Mouse (Mus musculus): ENCODE measurements around the gene Atp6v1g3.

The Atp6v1g3 gene

GRCm38 (mm10) chr1:138273438-138273837 is at the start of gene Atp6v1g3:
TSS of gene Atp6v1g3 (plus strand) at chr1:138273738.
- no peak for DNase-seq

- no peak for DNase-seq
These were observed 40.5 kb upstream of the Atp6v1g3 start for GRCm38 (mm10) chr1:138233051-138233450.

GRCm38 (mm10) chr1:138237252-138237651 is 36.3 kb upstream of the Atp6v1g3 start:
- no peak for DNase-seq

- DNase-seq: peak; percentile 47
These were observed 29.6 kb upstream of the Atp6v1g3 start for GRCm38 (mm10) chr1:138243947-138244346.

GRCm38 (mm10) chr1:138244485-138244884 is 29.1 kb upstream of the Atp6v1g3 start:
- peak; percentile 45 for DNase-seq

GRCm38 (mm10) chr1:138245103-138245502 is 28.4 kb upstream of the Atp6v1g3 start:
- no peak for DNase-seq

GRCm38 (mm10) chr1:138245533-138245932 is 28.0 kb upstream of the Atp6v1g3 start:
- DNase-seq: no peak

- no peak for DNase-seq
These were observed 26.9 kb upstream of the Atp6v1g3 start for GRCm38 (mm10) chr1:138246438-138247164.

GRCm38 (mm10) chr1:138247699-138248483 is 25.6 kb upstream of the Atp6v1g3 start:
- peak; percentile 58 for DNase-seq

- peak; percentile 18 for DNase-seq
These were observed 24.8 kb upstream of the Atp6v1g3 start for GRCm38 (mm10) chr1:138248770-138249169.

- no peak for DNase-seq
These were observed 22.6 kb upstream of the Atp6v1g3 start for GRCm38 (mm10) chr1:138250951-138251350.

GRCm38 (mm10) chr1:138256172-138256789 is 17.3 kb upstream of the Atp6v1g3 start:
- no peak for DNase-seq

GRCm38 (mm10) chr1:138258758-138259157 is 14.8 kb upstream of the Atp6v1g3 start:
- DNase-seq: no peak

- peak; percentile 33 for DNase-seq
These were observed 12.0 kb upstream of the Atp6v1g3 start for GRCm38 (mm10) chr1:138261520-138261919.

- no peak for DNase-seq
These were observed 11.1 kb upstream of the Atp6v1g3 start for GRCm38 (mm10) chr1:138262408-138262807.

GRCm38 (mm10) chr1:138267465-138268055 is 6.0 kb upstream of the Atp6v1g3 start:
- DNase-seq: no peak

- DNase-seq: no peak
These were observed 1.4 kb downstream of the Atp6v1g3 start for GRCm38 (mm10) chr1:138274930-138275329.

GRCm38 (mm10) chr1:138275859-138276258 is 2.3 kb downstream of the Atp6v1g3 start:
- DNase-seq: peak; percentile 61

- no peak for DNase-seq
These were observed 7.6 kb downstream of the Atp6v1g3 start for GRCm38 (mm10) chr1:138281139-138281538.

- DNase-seq: no peak
These were observed 9.0 kb downstream of the Atp6v1g3 start for GRCm38 (mm10) chr1:138282413-138283141.

GRCm38 (mm10) chr1:138287665-138288064 is 14.1 kb downstream of the Atp6v1g3 start:
- no peak for DNase-seq

- DNase-seq: peak; percentile 49
These were observed 15.2 kb downstream of the Atp6v1g3 start for GRCm38 (mm10) chr1:138288721-138289120.

Data from lung, postnatal 36 days (tissue).